Mouse (Mus musculus): ENCODE measurements around the gene Slc29a1. TPM values are rescaled to one million over a fixed set of nuclear protein-coding genes. Genes with fewer than 3 reads are reported as not detected.

Slc29a1 gene
- polyA plus RNA-seq, 1 experiment from 2014 or later = 47.2 TPM

- ATAC-seq (ENCODE audit: low FRiP score) = peak; percentile 85
- Histone ChIP-seq H3K27me3 (no peaks in the 10 kb centered on the region), H3K4me1 (peaks cover 32% of the 10 kb centered on the region), H3K9me3 (replicated peaks) (no peaks in the 10 kb centered on the region), H3K9ac (peak within 1 kb of the TSS; percentile 99), H3K4me2 (replicated peaks) (peak within 1 kb of the TSS; percentile 86), H3K27ac (peak within 1 kb of the TSS; percentile 96), H3K4me3 (peak within 1 kb of the TSS; percentile 98), H3K36me3 (peaks cover 35% of the 10 kb centered on the region)
- under 1% methylated on average over 41 of the region's 41 CpGs for WGBS
These were observed 26.2 kb downstream of the Slc29a1 start, which contains the start of gene Hsp90ab1 for GRCm38 (mm10) chr17:45573087-45573779. Hsp90ab1 (minus strand) TSS chr17:45573271.

DNA sequence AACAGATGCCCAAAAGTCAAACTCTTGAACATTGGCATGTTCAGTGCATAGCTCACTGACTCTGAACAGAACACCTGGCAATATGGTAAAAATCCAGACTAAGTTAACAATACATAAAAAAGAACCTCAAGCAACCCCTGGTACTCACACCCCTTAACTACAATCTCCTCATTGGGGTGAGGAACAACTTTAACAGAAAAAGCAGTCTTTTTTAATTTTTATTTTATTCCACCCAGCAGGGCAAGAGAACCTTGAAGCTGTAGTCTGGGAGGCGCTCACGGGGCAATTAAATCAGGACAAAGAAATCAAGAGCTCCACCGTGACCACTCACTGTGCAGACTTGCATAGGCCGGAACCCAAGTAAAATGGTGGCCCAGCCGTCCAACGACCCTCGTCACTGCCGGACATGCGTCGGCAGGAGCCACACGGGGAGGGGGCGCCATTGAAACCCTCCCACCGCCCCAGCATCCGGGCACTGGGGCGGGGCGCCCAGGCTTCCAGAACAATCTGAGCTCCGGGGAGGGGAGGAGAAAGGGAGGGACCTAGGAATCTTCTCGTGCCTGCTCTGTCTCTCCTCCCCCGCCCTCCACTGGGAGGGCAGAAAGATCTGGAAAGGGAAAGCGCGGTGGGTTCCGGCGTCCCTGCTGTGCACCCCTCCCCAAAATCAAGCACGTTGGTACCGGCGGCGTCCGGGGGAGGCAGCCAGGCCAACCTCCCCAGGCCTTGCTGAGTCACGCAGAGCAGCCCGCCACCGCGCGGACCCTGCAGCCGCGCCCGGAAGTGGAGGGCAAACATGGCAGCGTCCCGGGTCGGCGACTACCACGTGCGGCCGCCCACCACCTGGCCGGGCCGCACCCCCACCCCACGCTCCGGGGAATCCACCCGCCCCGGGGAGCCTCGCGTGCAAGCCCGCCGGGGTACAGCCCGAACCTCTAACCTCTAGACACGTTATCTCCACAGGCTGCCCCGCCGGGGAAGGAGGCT lies 27.0 kb downstream of the Slc29a1 start:
- under 1% methylated on average over 56 of the region's 57 CpGs for WGBS
- H3K4me1 ChIP-seq = peaks cover 37% of the 10 kb centered on the region
- ATAC-seq (ENCODE audit: low FRiP score) = peak; percentile 71

DNA sequence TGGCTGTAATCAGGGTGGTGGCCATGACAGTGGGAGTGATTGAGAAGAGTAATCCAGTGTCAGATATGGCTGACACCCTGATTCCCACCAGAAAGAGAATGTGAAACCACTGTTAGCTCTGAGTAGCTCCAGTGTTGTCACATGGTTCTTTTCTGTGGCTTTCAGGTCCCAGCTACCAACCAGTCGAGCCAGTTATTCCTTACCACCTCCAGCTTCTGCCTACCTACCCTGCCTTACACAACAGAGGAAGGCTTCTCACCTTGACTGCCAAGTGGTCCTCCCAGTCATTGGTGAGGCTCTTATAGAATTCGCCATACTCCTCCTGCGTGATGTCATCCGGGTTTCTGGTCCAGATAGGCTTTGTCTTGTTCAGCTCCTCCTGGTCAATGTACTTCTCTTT lies 29.4 kb downstream of the Slc29a1 start:
- Histone ChIP-seq H3K4me3 (no peak overlapping the region), H3K9ac (no peak overlapping the region), H3K4me2 (replicated peaks) (no peak overlapping the region), H3K36me3 (peaks cover 63% of the 10 kb centered on the region), H3K27me3 (no peaks in the 10 kb centered on the region), H3K4me1 (peaks cover 57% of the 10 kb centered on the region), H3K9me3 (replicated peaks) (no peaks in the 10 kb centered on the region), H3K27ac (no peak overlapping the region)
- ATAC-seq (ENCODE audit: low FRiP score) = no peak
- WGBS = 90% methylated on average over 4 of the region's 4 CpGs

More for the DNA sequence above, 27.0 kb downstream of the Slc29a1 start:
- H3K9me3 ChIP-seq (replicated peaks) = no peaks in the 10 kb centered on the region
- H3K27me3 ChIP-seq = no peaks in the 10 kb centered on the region
- peak overlapping the region; percentile 98 for H3K4me3 ChIP-seq
- H3K4me2 ChIP-seq (replicated peaks) = peak overlapping the region; percentile 86
- H3K36me3 ChIP-seq = peaks cover 44% of the 10 kb centered on the region
- H3K9ac ChIP-seq = peak overlapping the region; percentile 99
- H3K27ac ChIP-seq = peak overlapping the region; percentile 96

DNA sequence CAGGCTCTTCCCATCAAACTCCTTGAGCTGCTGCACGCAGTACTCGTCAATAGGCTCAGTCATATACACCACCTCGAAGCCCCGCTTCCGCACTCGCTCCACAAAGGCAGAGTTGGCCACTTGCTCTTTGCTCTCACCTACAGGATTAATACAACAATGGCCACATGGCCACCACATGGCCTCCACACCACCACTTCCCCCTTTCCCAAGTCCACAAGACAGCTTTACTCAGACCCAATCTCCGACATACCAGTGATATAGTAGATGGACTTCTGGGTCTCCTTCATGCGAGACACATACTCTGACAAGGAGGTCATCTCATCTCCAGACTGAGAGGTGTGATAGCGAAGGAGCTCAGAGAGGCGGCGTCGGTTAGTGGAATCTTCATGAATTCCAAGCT lies 30.4 kb downstream of the Slc29a1 start:
- Histone ChIP-seq H3K36me3 (peaks cover 63% of the 10 kb centered on the region), H3K27ac (no peak overlapping the region), H3K4me1 (peaks cover 54% of the 10 kb centered on the region), H3K9me3 (replicated peaks) (no peaks in the 10 kb centered on the region), H3K9ac (no peak overlapping the region; the same call in 1 of the 2 replicates), H3K4me3 (no peak overlapping the region), H3K4me2 (replicated peaks) (no peak overlapping the region), H3K27me3 (no peaks in the 10 kb centered on the region)
- ATAC-seq (ENCODE audit: low FRiP score) = no peak
- 90% methylated on average over 12 of the region's 12 CpGs for WGBS

DNA sequence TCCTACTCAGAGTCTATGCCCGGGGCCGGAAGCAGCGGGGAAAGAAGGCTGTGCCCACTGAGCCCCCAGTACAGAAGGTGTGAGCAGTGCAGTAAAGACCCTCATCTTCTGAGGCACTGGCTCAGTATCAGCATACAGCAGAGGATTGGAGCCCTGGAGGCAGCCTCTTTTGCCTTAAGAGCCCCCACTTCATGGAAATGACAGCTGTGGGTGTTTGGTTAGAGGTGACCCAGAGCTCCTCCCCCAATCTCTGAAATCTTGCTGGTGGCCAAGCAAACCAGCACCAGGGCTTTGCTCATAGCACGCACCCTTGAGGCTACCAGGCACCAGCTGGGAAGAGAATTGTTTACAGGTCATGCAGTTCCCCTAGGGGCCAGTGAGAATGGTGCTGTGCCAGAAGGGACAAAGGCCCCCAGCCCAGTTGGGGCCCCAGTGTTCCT lies 32.2 kb downstream of the Slc29a1 start:
- H3K4me3 ChIP-seq = no peak overlapping the region
- H3K36me3 ChIP-seq = peaks cover 63% of the 10 kb centered on the region
- H3K27me3 ChIP-seq = no peaks in the 10 kb centered on the region
- H3K9ac ChIP-seq = no peak overlapping the region
- 29% methylated on average over 4 of the region's 4 CpGs for WGBS
- no peak overlapping the region for H3K4me2 ChIP-seq (replicated peaks)
- peaks cover 54% of the 10 kb centered on the region for H3K4me1 ChIP-seq
- no peak for ATAC-seq (ENCODE audit: low FRiP score)
- no peaks in the 10 kb centered on the region for H3K9me3 ChIP-seq (replicated peaks)
- peak overlapping the region; percentile 55 for H3K27ac ChIP-seq

DNA sequence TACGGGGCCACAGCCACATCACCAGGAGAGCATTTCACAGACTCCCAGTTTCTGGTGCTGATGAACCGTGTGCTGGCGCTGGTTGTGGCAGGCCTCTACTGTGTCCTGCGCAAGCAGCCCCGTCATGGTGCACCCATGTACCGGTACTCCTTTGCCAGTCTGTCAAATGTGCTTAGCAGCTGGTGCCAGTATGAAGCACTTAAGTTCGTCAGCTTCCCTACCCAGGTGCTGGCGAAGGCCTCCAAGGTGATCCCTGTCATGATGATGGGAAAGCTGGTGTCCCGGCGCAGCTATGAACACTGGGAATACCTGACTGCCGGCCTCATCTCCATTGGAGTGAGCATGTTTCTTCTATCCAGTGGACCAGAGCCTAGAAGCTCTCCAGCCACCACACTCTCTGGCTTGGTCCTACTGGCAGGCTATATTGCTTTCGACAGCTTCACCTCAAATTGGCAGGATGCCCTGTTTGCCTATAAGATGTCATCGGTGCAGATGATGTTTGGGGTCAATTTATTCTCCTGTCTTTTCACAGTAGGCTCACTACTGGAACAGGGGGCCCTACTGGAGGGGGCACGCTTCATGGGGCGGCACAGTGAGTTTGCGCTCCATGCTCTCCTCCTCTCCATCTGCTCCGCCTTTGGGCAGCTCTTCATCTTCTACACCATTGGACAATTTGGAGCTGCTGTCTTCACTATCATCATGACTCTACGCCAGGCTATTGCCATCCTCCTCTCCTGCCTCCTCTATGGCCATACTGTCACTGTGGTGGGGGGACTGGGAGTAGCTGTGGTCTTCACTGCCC lies 32.8 kb downstream of the Slc29a1 start:
- ATAC-seq (ENCODE audit: low FRiP score) = no peak
- H3K4me1 ChIP-seq = peaks cover 51% of the 10 kb centered on the region
- H3K9ac ChIP-seq = no peak overlapping the region
- no peaks in the 10 kb centered on the region for H3K9me3 ChIP-seq (replicated peaks)
- peak overlapping the region; percentile 55 for H3K27ac ChIP-seq
- 73% methylated on average over 18 of the region's 18 CpGs for WGBS
- no peak overlapping the region for H3K4me2 ChIP-seq (replicated peaks)
- H3K36me3 ChIP-seq = peaks cover 61% of the 10 kb centered on the region
- no peaks in the 10 kb centered on the region for H3K27me3 ChIP-seq
- no peak overlapping the region for H3K4me3 ChIP-seq

DNA sequence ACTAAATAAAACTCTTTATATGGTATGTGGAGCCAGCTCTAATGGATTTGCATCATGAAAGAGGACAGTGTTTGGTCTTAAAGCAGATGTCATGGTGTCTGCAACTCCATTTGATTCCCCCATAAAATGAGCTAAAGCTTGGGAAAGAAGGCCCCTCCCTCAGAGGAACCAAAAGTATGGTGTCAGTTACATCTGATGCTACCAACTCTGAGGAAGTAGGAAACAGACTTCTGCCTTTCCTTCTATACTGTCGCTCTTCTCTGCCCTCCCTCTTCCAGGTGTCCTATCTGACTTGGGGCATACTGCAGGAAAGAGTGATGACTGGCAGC lies 33.4 kb downstream of the Slc29a1 start:
- no peak for ATAC-seq (ENCODE audit: low FRiP score)
- Histone ChIP-seq H3K4me1 (peaks cover 45% of the 10 kb centered on the region), H3K27me3 (no peaks in the 10 kb centered on the region), H3K9ac (no peak overlapping the region), H3K36me3 (peaks cover 56% of the 10 kb centered on the region), H3K4me2 (replicated peaks) (no peak overlapping the region), H3K27ac (no peak overlapping the region), H3K4me3 (no peak overlapping the region), H3K9me3 (replicated peaks) (no peaks in the 10 kb centered on the region)
- 84% methylated on average over 1 of the region's 1 CpGs for WGBS

DNA sequence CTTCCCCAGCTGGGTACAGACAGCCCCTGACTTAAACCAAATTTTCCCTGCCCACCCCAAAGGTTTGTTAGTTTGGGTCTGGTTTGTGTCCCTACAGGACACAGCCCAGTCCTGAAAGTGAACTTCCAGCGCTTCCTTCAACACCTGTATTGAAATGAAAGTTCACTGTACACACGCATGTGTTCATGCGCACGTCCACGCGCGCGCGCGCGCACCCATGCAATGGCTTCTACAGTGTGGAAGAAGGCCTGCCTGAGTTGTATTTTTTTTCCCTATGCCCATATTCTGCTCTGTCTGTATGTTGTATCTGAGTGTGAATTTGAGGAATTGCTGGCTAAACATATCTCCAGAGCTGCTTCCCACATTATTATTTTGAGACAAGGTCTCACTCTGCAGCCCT lies 34.3 kb downstream of the Slc29a1 start:
- peak overlapping the region; percentile 95 for H3K9ac ChIP-seq
- H3K4me1 ChIP-seq = peaks cover 38% of the 10 kb centered on the region
- H3K4me3 ChIP-seq = peak overlapping the region; percentile 79
- peaks cover 47% of the 10 kb centered on the region for H3K36me3 ChIP-seq
- no peaks in the 10 kb centered on the region for H3K9me3 ChIP-seq (replicated peaks)
- H3K27ac ChIP-seq = peak overlapping the region; percentile 90
- 95% methylated on average over 11 of the region's 11 CpGs for WGBS
- no peaks in the 10 kb centered on the region for H3K27me3 ChIP-seq
- no peak for ATAC-seq (ENCODE audit: low FRiP score)
- H3K4me2 ChIP-seq (replicated peaks) = peak overlapping the region; percentile 95

DNA sequence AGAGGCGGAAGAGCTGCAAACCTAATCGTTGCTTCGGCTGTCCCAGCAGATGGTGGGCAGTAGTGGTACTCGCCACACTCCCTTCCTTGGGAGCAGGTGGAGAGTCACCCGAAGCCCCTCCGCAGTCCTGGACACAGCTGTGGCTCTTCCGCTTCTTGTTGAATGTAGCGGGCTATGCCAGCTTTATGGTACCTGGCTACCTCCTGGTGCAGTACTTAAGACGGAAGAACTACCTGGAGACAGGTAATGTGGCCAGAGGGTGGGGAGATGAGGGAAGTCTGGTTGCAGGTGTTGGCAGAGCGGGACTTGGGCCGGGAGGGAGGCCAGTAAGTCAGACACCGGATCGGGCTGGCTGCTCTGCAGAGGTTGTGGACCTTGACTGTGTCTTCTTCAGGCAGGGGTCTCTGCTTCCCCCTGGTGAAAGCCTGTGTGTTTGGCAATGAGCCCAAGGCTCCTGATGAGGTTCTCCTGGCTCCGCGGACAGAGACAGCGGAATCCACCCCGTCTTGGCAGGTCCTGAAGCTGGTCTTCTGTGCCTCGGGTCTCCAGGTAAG lies 34.8 kb downstream of the Slc29a1 start:
- peak overlapping the region; percentile 95 for H3K9ac ChIP-seq
- H3K27ac ChIP-seq = peak overlapping the region; percentile 90
- ATAC-seq (ENCODE audit: low FRiP score) = peak; percentile 3
- no peaks in the 10 kb centered on the region for H3K9me3 ChIP-seq (replicated peaks)
- H3K4me2 ChIP-seq (replicated peaks) = peak overlapping the region; percentile 95
- H3K27me3 ChIP-seq = no peaks in the 10 kb centered on the region
- H3K4me1 ChIP-seq = peaks cover 34% of the 10 kb centered on the region
- WGBS = 11% methylated on average over 18 of the region's 18 CpGs
- H3K4me3 ChIP-seq = peak overlapping the region; percentile 79
- peaks cover 42% of the 10 kb centered on the region for H3K36me3 ChIP-seq

- Histone ChIP-seq H3K4me2 (replicated peaks) (peak within 1 kb of the TSS; percentile 95), H3K4me3 (peak within 1 kb of the TSS; percentile 79), H3K27ac (peak within 1 kb of the TSS; percentile 90), H3K27me3 (no peaks in the 10 kb centered on the region), H3K4me1 (peaks cover 34% of the 10 kb centered on the region), H3K36me3 (peaks cover 35% of the 10 kb centered on the region), H3K9me3 (replicated peaks) (no peaks in the 10 kb centered on the region), H3K9ac (peak within 1 kb of the TSS; percentile 95)
- peak; percentile 85 for ATAC-seq (ENCODE audit: low FRiP score)
- under 1% methylated on average over 44 of the region's 61 CpGs for WGBS
These were observed 35.5 kb downstream of the Slc29a1 start, which contains the start of gene Slc35b2 for GRCm38 (mm10) chr17:45563655-45564530. Slc35b2 (plus strand) TSS chr17:45563874.

DNA sequence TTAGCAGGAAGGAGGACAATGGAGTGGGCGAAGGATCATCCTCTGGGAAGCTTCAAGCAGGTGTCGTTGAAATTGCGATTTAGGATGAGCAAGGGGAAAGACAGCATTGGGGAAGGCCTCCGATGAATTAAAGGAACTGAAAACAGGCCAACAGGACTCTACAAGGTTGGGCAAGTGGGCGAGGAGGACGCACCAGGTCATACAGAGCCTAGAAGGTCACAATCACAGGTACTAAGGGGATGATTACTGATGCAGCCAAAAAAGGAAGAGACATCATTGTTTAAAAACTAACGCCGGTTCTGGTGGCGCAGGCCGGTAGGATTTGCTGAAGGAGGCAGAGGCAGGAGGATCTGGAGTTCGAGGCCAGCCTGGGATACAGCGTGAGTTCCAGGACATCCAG lies 36.2 kb downstream of the Slc29a1 start:
- H3K4me1 ChIP-seq = peaks cover 35% of the 10 kb centered on the region
- H3K27ac ChIP-seq = no peak overlapping the region; the same call in 1 of the 2 replicates
- no peak overlapping the region for H3K4me3 ChIP-seq
- ATAC-seq (ENCODE audit: low FRiP score) = no peak
- peaks cover 28% of the 10 kb centered on the region for H3K36me3 ChIP-seq
- no peaks in the 10 kb centered on the region for H3K9me3 ChIP-seq (replicated peaks)
- 77% methylated on average over 12 of the region's 12 CpGs for WGBS
- no peak overlapping the region for H3K9ac ChIP-seq
- H3K4me2 ChIP-seq (replicated peaks) = 0 out of 2 replicates have a peak overlapping the region, but pooled peaks have one; percentile 95
- no peaks in the 10 kb centered on the region for H3K27me3 ChIP-seq
